Mouse (Mus musculus) forebrain, embryonic 10.5 days (tissue): ENCODE measurements around the gene Olfr15. TPM values are rescaled to one million over a fixed set of nuclear protein-coding genes. Genes with fewer than 3 reads are reported as not detected.

Experiments
- DNase-seq: peaks from one replicate; pipeline ENCODE4 v3.0.0-alpha.2; 2017; ENCODE audit warnings: low spot score; ENCODE audit errors: extremely low spot score
- H3K27ac ChIP-seq: fragments of 300-500 bp; sonication (generic); 2 replicates; pipeline ENCODE4 v1.5.1; 2016; ENCODE audit warnings: mild to moderate bottlenecking
- H3K27me3 ChIP-seq: fragments of 300-500 bp; sonication (generic); 2 replicates; pipeline ENCODE4 v1.6.1; 2016; ENCODE audit warnings: mild to moderate bottlenecking; ENCODE audit not compliant: poor library complexity, severe bottlenecking
- H3K36me3 ChIP-seq: fragments of 300-500 bp; sonication (generic); replicated peaks from 2 replicates; pipeline ENCODE4 v1.6.1; 2016; ENCODE audit warnings: mild to moderate bottlenecking, moderate library complexity
- H3K4me1 ChIP-seq: fragments of 300-500 bp; sonication (generic); 2 replicates; pipeline ENCODE4 v1.6.1; 2016
- H3K4me3 ChIP-seq: fragments of 300-500 bp; sonication (generic); 2 replicates; pipeline ENCODE4 v1.5.1; 2016; ENCODE audit warnings: mild to moderate bottlenecking, moderate library complexity
- H3K9me3 ChIP-seq: fragments of 300-500 bp; sonication (generic); 2 replicates; pipeline ENCODE4 v1.6.1; 2016; ENCODE audit warnings: mild to moderate bottlenecking, moderate library complexity
- WGBS: fragments of 180-500 bp; shearing (Covaris S2); methylation state at CpG from one replicate; pipeline ENCODE4 v1.1.7; 2016; 5-methylcytosine and 5-hydroxymethylcytosine counted together
- polyA plus RNA-seq: library from polyadenylated mRNA; unstranded; fragments of >200 nt; fragmentation: Nextera tagmentation; extraction: Ambion mirVana; gene quantifications from 2 replicates; pipeline ENCODE4 v1.2.1, GENCODE M21; 2016

The Olfr15 gene
- polyA plus RNA-seq, 1 experiment from 2014 or later: not detected

DNA sequence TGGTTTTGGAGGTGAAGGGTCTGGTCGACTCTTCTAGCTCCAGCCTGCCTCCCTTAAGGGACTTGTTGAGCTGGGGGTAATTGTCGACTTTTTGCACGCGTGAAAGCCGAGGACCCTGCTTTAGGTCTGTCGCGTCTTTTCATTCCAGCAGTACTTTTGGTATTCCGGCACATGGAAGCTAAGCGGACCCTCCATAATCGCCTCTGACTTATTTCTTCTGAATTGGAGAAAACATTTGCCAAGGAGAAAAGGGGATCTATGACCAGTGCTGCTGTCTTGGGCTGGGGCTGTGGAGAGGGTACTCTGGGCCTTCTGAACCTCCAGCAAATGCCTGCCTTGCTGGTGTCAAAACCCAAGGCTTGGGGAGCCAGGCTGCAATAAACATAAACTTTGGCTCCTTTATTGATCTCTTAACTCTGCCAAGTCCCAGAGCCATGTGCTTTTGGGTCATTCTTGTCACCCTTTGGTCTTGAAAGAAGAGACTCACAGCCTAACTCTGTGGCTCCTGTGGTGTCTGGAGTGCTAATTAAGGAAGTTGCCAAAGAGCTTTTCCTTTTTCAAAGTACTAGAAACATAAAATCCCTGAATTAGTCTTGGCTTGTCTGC lies 54.5 kb downstream of the Olfr15 start:
- Histone ChIP-seq H3K27ac (peak overlapping the region; percentile 94), H3K36me3 (peaks cover 13% of the 10 kb centered on the region), H3K9me3 (no peaks in the 10 kb centered on the region), H3K4me1 (peaks cover 14% of the 10 kb centered on the region), H3K27me3 (no peaks in the 10 kb centered on the region), H3K4me3 (peak overlapping the region; percentile 86)
- 5% methylated on average over 10 of the region's 10 CpGs for WGBS
- no peak for DNase-seq

DNA sequence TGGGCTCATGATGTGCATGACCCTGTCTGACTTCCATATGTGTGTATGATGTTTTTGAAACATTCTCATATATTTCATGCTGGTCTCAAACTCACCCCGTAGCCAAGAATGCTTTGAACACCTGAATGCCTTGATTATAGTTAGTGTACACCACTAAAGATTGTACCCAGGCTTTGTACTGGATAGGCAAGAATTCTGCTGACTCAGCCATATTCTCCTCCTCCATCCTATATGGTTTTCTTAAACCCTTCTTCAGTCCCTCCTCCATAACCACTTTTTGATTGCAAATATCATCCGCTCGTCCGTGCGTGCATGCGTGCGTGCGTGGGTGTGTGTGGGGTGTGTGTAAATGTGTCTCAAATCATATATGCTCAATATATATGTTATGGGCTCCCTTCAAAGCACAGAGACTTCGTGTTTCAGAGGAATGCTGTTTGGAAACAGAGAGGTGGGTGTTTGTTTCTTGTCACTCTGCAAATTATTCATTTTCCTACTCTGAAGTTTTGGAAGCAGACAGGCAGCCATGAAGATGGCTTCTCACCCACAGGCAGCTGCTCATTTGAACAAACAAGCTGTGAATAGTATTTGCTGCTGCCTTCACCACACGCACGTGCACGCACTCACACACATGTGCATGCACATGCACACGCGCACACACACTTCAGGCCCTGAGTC lies 61.1 kb downstream of the Olfr15 start:
- H3K4me1 ChIP-seq: no peaks in the 10 kb centered on the region
- WGBS: 96% methylated on average over 14 of the region's 14 CpGs
- no peak overlapping the region for H3K27ac ChIP-seq
- DNase-seq: no peak
- no peaks in the 10 kb centered on the region for H3K27me3 ChIP-seq
- H3K4me3 ChIP-seq: no peak overlapping the region
- no peaks in the 10 kb centered on the region for H3K9me3 ChIP-seq
- H3K36me3 ChIP-seq: peaks cover 19% of the 10 kb centered on the region

DNA sequence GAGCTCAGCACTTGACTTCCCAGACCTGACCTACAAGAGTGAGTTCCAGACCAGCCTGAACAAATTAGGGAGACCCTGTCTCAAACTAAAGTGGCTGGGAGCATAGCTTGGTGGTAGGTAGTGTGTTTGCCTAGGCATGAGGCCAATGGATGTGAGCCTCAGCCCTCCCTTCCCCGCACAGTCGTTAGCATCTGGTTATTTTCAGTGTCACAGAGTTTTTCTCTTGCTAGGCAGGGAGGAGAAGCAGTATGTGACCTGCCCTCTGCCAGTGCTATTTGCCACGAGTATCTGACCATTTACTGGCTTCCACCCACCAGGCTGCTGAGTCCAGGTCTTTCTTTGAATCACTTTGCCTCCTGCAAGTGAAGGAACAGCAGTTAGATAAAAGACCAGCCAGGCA lies 63.1 kb downstream of the Olfr15 start:
- Histone ChIP-seq H3K27me3 (no peaks in the 10 kb centered on the region), H3K9me3 (no peaks in the 10 kb centered on the region), H3K4me3 (no peak overlapping the region), H3K27ac (no peak overlapping the region), H3K36me3 (peaks cover 38% of the 10 kb centered on the region), H3K4me1 (no peaks in the 10 kb centered on the region)
- no peak for DNase-seq
- 78% methylated on average over 3 of the region's 3 CpGs for WGBS

Other genes starting within 250 kb of the Olfr15 start
- not detected in 2 replicates for gene Olfr161, start 239.8 kb upstream of the Olfr15 start, polyA plus RNA-seq
- gene Mefv, start 112.8 kb upstream of the Olfr15 start, polyA plus RNA-seq: not detected in 2 replicates
- 48.5 and 48.7 TPM in 2 replicates for gene Zfp263, start 86.8 kb upstream of the Olfr15 start, polyA plus RNA-seq
- 0.93 and 1.1 TPM in 2 replicates for gene Zfp174, start 16.4 kb downstream of the Olfr15 start, polyA plus RNA-seq
- gene Naa60, start 41.5 kb downstream of the Olfr15 start, polyA plus RNA-seq: 59.3 and 62.2 TPM in 2 replicates
- 5.4 and 6.5 TPM in 2 replicates for gene Zfp597, start 53.7 kb downstream of the Olfr15 start, polyA plus RNA-seq
- gene Gm20695, start 53.8 kb downstream of the Olfr15 start, polyA plus RNA-seq: 2.5 and 3.9 TPM in 2 replicates
- gene 1700037C18Rik, start 77.8 kb downstream of the Olfr15 start, polyA plus RNA-seq: 6.8 and 6.9 TPM in 2 replicates
- 23.3 and 27.4 TPM in 2 replicates for gene Cluap1, start 77.9 kb downstream of the Olfr15 start, polyA plus RNA-seq
- gene Nlrc3, start 145.8 kb downstream of the Olfr15 start, polyA plus RNA-seq: 1.3 and 1.4 TPM in 2 replicates
- 22.1 and 24.0 TPM in 2 replicates for gene Slx4, start 172.9 kb downstream of the Olfr15 start, polyA plus RNA-seq
- gene Dnase1, start 206.1 kb downstream of the Olfr15 start, polyA plus RNA-seq: 5.7 and 6.1 TPM in 2 replicates
- 96.1 and 100.0 TPM in 2 replicates for gene Trap1, start 246.9 kb downstream of the Olfr15 start, polyA plus RNA-seq